Mouse (Mus musculus): ENCODE measurements around the gene Spg11.
"Not testable (repeated sequence)": the region's sequence is repeated elsewhere in the genome, so short reads cannot be mapped to it uniquely, and the experiment has no call there.

Spg11 gene

DNA sequence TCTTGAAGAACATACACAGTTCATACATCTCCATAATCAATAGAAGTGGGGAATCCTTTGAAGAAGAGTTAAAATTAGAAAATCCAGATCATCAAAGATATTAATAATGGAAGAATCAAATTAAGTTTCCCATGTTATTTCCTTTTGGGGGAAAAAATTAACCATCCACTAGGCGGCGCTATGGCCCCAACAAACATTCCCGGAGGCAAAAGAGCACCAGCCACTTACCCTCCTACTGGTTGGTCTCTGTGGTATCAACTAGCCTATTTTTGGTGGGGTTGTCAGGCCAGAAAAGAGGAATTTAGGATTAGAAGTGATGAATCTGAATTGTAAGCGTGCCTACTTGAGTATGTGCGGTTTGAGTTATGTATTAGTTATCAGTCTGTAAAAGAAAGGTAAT lies 48.3 kb downstream of the Spg11 start:
- in situ Hi-C loops (cut with MboI; ENCODE audit: unreplicated experiment in 2 of 2), result loop anchor here (5.0 to 10.0 kb wide), 4 partner anchors 92 to 485 kb away; partner anchors contain the start of gene Trim69 (in 2 of the 2)

DNA sequence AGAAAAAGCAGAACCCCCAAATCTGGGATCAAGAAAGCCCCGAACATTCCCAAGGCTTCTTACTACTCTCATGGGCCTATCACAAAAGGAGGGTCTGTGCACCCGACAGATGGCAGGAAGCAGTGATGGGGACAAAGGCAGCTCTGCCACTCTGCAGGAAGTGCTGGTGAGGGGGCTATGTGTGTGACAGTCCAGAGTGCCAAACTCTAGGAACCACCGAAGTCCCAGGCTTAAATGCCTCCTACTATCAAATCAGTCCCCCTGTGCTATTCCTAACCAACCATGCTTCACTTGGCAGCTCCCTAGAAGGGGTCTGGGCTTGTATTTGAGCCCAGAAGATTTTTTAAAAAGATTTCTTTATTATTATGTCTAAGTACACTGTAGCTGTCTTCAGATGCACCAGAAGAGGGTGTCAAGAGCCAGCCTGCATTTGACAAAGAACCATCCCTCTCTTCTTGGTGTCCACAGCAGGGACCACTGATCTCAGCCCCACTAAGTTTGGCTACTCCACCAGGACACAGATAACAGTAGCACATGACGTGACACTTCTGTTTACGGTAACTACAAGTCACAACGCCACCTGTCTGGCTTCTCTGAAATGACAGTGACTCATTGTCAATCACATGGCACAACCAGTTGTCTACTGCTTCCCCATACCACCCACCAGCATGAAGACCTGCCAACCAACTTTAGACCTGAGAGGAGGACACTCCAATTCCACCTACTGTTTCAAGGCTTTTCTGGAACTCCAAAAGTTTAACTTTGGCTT lies 48.9 kb downstream of the Spg11 start:
- in situ Hi-C loops (cut with MboI; ENCODE audit: unreplicated experiment in 2 of 2), result loop anchor here in 1 of 2 experiments (10.0 kb wide), 1 partner anchor 485 kb away; no protein-coding TSS in a partner anchor

DNA sequence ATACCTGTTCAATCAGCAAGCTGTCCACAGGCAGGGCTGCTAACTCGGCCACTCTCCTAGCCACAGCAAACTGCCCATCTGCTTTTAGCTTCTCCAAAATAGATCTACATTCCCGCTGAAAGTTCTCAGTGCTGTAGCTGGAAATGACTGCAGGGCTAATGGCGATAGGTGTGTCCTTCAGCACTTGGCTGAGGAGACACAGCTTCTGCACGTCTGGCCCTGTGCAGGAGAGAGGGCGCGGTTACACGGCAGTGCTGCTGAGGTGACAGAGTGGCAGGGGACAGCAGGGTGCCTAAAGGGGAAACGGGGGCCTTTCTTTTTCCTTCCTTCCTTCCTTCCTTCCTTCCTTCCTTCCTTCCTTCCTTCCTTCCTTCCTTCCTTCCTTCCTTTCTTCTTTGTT lies 51.9 kb downstream of the Spg11 start:
- in situ Hi-C loops (cut with MboI; ENCODE audit: unreplicated experiment in 2 of 2), result loop anchor here in 1 of 2 experiments (10.0 kb wide), 1 partner anchor 489 kb away; no protein-coding TSS in a partner anchor

DNA sequence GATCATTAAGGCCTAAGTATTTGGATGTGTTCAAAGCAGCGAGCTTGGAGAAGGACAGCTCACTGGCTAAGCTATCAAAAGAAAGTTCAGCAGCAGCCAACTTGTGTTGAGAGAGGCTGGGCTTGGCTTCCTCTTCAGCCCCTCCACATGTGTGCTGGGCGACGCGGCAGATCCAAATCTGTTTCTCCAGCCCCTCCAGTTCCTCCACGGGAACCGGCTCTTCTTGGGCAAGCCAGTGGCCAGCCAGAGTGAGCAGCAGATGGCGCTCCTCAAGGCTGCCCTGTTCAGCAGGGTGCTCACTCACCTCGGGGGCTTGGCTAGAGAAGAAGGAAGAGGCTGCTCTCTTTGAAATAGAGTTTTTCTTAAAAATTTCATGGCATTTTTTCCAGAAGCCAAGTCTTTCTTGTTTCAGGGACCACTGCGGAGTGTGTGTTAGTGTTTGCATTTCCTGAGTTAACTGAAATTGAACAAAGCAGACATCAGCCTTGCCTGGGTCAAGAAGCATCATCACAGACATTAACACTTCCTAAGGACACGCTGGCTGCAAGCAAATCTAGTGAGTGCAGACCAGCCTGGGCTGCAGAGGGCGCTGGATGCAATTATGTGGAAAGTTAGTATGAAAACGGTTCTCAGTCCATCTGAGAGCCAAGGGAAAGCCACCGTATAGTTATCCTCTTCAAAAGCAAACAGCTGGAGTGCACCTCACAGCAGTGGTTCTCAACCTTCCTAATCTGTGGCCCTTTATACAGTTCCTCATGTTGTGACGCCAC lies 52.8 kb downstream of the Spg11 start:
- in situ Hi-C loops (cut with MboI; ENCODE audit: unreplicated experiment in 2 of 2), result loop anchor here in 1 of 2 experiments (10.0 kb wide), 1 partner anchor 489 kb away; no protein-coding TSS in a partner anchor

DNA sequence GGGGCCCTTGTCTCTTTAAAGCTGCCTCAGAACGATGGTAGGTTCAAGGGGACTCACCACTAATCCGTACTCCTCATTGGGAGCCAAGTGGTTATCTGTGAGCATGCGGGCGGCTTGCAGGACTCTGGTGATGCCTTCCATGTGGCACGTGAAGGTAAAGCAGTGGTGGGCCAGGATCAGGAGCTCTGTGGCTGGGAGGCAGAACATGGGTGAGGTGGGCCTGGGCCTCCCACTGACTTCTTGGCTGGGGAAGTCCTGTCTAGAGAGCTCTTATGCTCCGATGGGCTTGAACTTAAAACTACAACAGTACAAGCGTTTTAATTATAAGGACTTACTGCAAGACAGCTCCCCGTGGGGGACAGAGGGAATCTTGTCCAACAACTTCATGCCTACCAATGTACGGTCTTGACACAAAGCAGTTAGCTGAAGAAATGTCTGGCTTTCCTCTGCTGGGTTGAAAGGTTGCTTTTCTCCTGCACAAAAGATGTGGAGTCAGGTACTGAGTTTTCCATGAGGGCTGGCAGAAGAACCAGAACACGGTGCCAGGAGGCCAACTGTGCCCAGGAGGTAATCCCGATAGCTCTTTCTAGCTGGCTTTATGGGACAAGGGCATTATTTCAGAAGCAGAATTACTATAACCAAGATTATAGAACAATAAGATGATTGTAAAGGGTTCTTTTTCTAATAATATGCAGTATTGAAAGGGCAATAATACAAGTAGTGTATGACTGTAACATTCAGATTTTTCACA lies 58.6 kb downstream of the Spg11 start:
- in situ Hi-C loops (cut with MboI; ENCODE audit: unreplicated experiment in 2 of 2), result loop anchor here in 1 of 2 experiments (10.0 kb wide), 1 partner anchor 495 kb away; no protein-coding TSS in a partner anchor

DNA sequence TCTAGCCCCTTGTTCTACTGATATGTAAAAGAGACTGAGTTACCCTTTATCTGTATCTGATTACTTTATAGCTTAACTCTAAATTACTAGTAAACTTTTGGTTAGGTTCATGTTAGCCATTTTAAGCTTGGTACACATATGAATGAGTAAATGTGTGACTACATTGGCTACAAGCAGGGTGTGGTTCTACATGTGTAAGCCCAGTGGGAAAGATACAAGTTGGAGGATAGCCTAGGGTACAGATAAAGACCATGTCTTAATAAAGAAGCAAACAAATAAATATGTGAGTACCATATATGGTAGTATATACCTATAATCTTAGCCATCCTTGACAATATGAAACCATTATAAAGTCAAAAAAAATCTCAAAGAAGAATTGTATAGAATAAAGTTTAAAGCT lies 74.3 kb downstream of the Spg11 start:
- in situ Hi-C loops (cut with MboI; ENCODE audit: unreplicated experiment in 2 of 2), result no loop called here

DNA sequence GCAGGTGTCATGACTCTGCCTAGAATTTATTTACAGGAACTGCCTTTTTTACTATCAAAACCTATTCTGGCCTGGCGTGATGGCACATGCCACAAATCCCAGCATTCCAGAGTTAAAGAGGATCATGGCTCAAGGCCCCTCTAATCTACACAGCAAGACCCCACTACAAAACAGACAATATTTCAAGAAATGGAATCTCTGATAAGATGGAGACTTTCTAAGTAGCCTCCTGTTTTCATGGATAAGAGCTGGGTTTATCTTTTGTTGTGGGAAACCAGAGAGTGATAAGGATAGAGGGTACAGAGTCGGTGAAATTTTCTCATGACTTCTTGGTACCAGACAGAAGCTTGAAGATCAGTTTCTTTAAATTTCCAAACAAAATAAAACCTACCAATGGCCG lies 82.1 kb downstream of the Spg11 start:
- in situ Hi-C loops (cut with MboI; ENCODE audit: unreplicated experiment in 2 of 2), result no loop called here

DNA sequence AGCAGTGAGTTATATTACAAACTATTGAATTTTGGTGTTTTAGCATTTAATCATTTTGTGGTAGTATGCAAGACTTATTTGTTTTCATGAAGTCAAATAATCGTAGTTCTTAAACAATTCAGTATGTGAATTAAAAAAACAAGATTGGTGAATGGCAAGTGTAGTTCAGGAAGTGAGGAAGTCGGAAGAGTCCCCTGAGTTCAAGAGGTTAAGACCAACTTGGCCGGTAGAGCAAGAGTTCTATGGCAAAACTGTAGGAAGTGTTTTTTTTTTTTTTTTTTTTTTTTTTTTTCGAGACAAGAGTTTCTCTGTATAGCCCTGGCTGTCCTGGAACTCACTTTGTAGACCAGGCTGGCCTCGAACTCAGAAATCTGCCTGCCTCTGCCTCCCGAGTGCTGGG lies 86.2 kb downstream of the Spg11 start:
- in situ Hi-C loops (cut with MboI; ENCODE audit: unreplicated experiment in 2 of 2), result no loop called here

DNA sequence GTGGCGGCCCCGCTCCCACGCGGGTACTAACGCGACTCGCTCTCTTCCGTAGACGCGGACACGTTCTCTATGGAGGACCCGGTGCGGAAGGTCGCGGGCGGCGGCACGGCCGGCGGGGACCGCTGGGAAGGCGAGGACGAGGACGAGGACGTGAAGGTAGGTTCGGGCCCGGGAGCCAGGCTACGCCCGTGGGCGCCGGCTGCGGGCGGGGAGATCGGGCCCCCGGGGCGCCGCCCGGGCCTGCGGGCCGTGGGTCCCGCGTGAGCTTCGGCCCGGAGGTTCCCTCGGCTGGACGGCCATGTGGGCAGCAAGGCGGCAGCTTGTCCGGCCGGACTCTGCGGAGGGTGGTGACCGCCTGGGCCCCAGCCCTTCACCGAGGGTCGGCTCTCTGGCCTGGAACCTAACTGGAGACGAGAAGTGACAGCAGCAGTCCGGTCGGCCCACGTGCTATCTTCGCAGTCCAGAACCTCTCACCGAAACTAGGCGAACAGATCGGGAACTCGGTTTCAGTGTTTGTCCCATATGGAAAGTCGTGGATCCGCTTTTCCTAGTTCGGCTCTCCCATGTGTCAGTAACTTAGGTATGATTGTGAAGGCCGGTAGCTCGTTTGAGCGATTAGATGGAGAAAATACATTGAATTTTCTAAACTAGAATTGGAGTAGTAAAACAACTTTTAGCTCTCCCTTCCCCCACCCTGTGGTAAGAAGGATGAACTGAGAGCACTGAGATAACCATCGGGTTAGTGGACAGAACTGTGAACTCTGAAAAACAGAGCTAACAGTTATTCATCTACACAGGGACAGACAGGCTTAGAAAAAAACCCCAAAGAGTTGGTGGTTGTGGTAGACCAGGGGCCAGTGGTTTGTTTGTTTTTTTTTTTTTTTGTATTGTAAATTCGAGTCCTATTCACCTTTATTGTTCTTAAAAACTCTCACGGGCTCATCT lies 89.2 kb downstream of the Spg11 start:
- in situ Hi-C loops (cut with MboI; ENCODE audit: unreplicated experiment in 2 of 2), result no loop called here

DNA sequence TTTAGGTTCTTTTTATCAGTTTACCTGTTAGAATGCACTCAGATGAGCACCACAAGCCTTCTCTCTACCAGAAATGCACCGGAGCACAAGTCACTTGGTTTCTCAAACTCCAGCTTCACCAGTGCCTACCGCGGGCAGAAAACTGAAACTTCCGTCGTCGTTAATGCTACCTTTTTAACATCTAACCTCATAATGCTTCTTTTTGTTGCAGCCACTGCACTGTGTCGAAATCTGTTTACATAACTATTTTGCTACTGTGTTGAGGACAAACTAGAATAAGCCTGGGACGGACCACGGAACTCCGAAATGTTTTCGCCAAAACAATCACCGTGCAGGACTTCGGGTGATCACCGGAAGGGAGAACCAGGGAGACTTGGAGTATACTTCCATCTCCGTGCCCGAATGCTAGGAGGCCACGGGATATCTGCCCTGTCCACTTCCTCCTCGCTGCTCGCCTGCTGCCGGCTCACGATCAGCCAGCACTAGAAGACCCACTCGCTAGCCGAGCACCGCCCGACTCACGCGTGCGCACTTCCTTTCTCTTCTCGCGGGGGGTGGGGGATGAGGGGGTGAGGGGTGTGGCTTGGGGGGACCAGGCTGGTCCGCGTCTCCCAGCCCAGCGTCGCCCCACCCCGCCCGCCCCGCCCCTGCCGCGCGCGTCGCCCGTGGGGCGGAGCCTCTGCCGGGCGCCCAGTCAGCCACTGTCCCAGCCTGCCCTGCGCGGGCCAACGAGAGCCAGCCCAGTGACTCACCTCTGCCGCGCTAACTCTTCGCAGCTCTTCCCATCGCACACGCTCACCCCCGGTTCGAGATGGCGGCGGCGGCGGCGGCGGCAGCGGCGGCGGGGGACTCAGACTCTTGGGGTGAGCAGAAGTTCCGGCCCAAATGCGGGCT lies 90.1 kb downstream of the Spg11 start, which contains the start of gene Eif3j1:
Eif3j1 (plus strand) TSS at position 685 of the 894 bp plus-strand sequence.
- in situ Hi-C loops (cut with MboI; ENCODE audit: unreplicated experiment in 2 of 2), result no loop called here

DNA sequence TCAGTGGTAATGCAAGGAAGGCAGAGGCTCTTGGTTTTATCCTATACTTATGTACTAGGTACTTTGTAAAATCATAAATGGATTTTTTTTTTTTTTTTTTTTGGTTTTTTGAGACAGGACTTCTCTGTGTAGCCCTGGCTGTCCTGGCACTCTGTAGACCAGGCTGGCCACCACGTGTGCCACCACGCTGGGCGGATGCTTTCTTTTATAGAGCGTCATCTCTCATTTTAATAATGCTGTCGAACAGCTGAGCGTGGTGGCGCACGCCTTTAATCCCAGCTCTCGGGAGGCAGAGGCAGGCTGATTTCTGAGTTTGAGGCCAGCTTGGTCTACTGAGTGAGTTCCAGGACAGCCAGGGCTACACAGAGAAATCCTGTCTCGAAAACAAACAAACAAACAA lies 91.1 kb downstream of the Spg11 start:
- in situ Hi-C loops (cut with MboI; ENCODE audit: unreplicated experiment in 2 of 2), result not testable (repeated sequence)

DNA sequence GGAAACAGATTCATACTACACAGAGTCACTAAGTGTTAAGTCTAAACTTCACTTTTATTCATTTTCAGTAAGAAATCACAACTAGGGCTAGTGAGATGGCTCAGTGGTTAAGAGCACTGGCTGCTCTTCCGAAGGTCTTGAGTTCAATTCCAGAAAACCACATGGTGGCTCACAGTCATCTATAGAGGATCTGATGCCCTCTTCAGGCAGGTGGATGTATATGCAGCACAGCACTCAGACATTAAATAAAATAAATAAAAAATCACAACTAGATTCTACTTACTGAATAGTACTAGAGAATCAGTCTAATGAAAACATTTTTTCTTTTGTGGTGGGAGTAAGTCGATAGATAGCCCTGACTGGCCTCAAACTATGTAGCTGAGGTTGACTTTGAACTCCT lies 95.9 kb downstream of the Spg11 start:
- in situ Hi-C loops (cut with MboI; ENCODE audit: unreplicated experiment in 2 of 2), result loop anchor here in 1 of 2 experiments (25.0 kb wide), 1 partner anchor 460 kb away; no protein-coding TSS in a partner anchor

DNA sequence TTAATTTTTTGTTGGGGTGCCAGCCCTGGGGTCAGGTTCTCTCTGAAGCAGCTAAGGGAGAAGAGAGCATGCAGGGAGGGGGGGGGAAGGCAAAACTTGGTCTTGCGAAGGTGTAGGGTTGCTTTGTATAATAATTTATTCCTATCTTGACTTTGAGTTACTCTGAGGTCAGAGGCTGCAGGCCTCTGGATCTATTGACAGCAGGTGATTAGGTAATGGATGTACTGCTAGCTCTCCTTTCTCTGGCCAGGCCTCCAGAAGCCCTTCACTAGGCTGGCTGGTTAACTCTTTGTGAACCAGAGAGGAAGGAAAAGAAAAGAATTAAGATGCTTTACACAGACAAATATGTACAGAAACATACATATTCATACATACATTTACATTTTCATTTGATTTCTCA lies 99.5 kb downstream of the Spg11 start:
- in situ Hi-C loops (cut with MboI; ENCODE audit: unreplicated experiment in 2 of 2), result loop anchor here in 1 of 2 experiments (25.0 kb wide), 1 partner anchor 456 kb away; no protein-coding TSS in a partner anchor

DNA sequence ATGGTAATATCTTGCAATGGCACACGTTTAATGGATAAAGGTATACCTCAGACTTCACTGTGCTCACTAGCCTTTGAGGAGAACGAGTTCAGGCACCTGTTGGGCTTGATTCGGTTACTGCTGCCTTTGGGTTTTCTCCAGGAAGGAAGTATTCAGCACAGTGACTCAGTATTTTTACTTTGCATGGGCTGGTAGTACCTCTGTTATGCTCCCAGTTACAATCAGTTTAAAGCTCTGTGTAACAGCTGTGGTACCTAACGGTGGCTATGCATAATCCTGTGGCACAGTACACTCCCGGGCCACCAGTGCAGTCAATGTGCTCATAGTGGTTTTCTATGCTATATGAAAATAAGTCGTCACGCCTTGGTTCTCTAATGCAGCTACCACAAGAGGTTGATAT lies 106.7 kb downstream of the Spg11 start:
- in situ Hi-C loops (cut with MboI; ENCODE audit: unreplicated experiment in 2 of 2), result loop anchor here in 1 of 2 experiments (25.0 kb wide), 1 partner anchor 449 kb away; no protein-coding TSS in a partner anchor

DNA sequence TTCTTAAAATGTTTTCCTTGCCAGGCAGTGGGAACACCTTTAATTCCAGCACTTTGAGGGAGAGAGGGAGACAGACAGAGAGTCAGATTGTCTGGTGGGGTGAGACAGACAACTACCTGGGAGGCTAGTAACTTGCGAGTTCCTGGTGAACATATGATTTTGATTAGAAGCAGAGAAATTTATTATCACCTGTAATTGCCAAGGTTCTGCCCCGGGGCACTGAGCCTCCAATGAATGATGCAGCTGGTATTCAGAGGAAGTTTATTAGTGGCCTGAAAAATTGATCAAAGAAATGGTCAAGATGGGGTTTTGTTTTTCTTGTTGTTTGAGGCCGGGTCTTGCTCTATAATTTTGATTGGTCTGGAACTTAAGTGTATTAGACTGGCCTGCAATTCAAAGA lies 109.4 kb downstream of the Spg11 start:
- in situ Hi-C loops (cut with MboI; ENCODE audit: unreplicated experiment in 2 of 2), result loop anchor here in 1 of 2 experiments (25.0 kb wide), 1 partner anchor 447 kb away; no protein-coding TSS in a partner anchor
